Mouse (Mus musculus) lung, postnatal 4 days (tissue): ENCODE measurements around the gene E130309D02Rik.

Experiments used
- DNase-seq, 2 experiments: peaks; one replicate each; pipeline ENCODE4 v3.0.0; 2021

The E130309D02Rik gene

DNA sequence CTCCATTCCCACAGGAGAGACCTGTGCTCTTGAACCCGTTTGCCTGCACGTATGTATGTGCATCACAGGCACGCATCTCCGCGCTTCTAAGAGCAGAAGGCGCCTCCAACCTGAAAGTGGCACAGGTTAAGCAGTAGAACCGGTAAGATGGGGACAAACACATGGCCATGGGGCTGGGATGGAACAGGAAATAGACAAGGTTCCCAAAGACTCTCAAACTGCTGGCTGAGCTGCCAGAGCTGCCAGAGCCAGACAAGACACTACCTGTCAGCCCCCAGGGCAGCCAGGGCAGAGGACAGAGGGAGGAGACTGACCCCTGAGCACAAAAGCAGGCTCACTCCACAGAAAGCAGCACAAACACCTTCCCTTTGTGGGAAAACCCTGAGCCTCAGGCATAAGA is 5.2 kb downstream of the E130309D02Rik start:
- no peak for DNase-seq

DNA sequence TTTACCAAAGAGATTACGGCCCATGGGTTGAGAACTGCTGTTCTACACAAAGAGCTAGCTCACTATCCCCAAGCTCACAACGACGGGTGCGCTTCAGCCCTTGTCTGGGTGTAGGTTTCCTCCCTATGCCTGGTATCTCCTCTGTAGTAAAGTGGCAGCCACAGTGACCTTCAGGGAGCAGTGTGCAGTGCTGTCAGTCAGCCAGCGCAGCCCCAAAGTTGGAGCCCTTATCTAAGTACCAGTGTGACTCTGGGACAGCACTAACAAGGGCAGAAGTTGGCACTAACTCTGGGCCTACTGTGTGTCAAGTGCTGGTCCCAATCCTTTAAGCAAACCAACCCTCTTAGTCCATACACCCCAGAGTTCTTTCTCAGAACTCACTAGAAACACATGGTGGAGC is 6.3 kb downstream of the E130309D02Rik start:
- DNase-seq: no peak

DNA sequence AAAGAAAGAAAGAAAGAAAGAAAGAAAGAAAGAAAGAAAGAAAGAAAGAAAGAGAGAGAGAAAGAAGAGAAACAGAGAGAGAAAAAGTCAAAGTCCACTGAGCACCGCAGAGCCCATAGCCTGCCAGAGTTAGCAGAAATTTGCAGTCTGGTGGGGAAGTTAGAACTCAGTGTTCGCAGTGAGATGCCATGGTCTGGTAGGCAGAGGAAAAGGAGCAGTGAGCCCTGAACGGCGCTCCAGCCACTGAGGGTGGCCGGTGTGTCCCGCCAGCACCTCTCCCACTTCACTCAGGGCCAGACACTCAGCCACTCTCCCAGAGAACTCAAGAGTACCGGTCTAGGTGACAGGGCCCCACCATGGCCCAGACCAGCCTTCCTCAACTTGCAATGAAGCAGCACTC is 10.9 kb downstream of the E130309D02Rik start:
- no peak for DNase-seq

DNA sequence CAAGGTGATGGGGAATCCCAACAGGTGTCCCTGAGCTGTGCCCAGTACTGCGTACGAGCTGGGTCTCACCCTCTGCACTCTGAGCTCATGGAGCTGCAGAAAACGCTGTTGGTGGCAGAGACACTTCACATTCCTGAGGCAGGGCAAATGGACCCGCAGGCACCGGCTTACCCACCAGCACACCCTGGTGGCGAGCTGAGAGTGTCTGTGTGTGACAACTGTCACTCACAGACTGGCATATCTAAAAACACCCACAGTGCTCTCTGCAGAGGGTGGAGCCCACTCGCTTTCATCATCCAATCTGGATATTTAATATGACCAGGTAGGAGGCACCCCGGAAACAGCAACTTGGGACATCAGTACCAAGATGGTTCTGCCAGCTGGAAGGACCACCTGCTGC is 13.9 kb downstream of the E130309D02Rik start:
- DNase-seq: peak; percentile 29 to 40

DNA sequence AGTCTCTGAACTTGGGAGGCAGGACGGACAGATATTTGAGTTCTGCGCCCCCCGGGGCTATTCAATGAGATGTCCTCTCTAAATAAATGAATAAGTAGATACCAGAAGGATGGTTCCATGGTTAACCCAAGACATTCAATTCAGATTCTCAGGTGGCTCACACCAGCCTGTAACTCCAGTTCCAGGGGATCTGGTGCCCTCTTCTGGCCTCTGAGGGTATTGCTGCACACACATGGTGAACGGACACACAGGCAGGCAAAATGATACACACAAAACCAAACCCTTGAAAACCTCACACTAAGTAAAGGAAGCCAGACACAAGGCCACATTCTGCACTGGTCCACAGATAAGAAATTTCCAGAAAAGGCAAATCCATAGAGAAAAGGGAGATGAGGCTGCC is 15.5 kb downstream of the E130309D02Rik start:
- DNase-seq: peak in 1 of 2 experiments; percentile 64

DNA sequence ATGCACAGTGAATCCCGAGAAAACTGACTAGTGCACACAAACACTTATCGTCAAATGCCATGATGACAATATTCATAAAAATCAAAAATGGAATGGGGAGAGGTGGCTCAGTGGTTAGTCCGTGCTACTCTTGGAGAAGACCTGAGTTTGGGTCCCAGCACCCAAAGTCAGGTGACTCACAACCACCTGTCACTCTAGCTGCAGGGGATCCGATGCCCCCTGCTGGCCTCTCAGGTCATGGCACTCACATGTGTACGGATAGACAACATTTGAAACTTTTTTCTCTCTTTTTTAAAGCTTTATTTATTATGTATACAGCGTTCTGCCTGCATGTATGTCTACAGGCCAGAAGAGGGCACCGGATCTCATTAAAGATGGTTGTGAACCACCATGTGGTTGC is 16.8 kb downstream of the E130309D02Rik start:
- DNase-seq: no peak

DNA sequence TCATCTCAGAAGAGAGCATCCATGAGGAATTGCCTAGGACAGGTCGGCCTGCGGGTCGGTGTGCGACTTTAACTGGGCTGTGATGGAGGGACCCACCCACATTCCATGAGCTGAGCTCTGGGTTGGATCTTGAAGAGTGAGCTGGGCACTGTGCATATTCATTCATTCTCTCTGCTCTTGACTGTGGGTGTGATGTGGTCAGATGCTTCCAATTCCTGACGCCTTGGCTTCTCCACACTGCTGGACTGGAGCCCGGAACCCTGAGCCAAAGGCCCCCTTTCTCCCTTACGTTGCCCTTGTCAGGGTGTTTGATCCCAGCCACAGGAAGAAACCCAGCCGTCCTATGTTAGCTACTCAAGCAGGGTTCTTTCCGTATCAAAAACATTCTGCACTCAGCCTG is 17.2 kb downstream of the E130309D02Rik start:
- peak; percentile 53 to 69 for DNase-seq

DNA sequence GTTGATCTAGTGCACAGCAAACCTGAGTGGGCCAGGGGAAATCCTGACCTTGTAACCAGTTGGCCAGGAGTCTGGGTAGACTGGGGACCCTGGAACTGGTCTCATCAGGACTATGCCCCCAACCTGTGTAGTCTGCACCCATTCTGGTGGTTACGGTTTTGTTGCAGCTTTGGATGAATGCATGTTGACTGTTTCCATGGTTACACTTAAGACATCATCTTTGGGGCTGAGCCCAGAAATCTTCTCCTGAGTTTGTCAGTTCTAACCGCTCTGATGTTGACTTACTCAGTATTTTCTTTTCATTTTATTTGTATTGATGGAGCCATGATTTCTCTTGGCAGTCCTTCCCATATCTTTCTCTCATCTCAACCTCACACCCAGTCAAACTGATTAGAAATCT is 19.8 kb downstream of the E130309D02Rik start:
- no peak for DNase-seq

DNA sequence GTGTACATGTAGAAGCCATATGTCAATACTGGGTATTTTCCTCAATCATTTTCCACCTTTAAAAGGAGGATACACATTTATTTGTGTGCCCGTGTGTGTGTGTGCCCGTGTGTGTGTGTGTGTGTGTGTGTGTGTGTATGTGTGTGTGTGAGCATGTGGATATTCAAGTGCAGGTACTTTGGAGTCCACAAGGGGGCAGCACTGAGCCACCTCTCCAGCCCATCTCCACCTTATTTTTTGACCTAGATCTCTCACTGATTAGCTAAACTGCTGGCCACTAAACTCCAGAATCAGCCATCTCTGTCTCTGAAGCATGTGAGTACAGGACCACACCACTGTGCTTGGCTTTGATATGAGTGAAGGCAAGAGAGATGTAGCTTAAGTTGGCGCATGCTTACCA is 20.3 kb downstream of the E130309D02Rik start:
- no peak for DNase-seq

DNA sequence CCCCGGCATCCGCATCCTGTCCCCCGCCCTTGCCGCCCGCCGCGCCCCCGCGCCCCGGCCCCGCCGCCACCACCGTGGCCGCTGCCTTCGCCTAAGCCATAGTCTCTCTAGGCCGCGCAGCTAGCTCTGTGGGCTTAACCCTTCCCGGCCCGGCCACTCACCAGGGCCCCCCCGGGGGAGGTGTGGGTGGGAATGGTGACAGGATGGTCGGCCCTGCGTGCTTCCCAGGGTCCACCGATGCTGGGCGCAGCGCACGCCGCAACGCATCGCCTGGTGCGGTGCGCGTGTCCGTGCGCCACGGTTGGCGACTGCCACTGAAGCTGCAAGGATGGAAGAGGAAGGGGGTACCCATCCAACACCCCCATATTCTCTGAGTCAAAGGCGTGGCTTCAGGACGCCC is 21.8 kb downstream of the E130309D02Rik start, which contains the start of gene Zfp853:
Gene Zfp853, minus strand, starts transcription at position 220 of the 400 bp plus-strand sequence.
- peak; percentile 30 to 41 for DNase-seq

DNA sequence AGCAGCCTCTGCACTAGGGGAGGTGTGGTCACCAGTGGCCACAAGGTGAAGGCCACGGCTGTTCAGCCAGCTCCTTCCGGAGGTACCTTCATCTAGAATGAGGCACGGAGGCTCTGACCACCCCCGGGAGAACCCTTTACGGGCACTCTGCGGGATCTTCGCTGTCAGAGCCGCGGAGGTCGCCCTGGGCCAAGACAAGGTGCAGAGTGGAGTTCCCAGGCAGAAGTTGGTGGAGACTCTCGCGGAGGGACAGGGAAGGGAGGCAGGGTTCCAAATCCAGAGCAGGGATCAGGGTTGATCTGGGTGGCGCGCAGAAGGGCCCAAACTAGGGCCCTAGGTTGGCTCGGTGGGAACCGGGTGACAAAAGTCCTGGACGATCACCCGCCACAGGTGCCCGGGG is 22.3 kb downstream of the E130309D02Rik start:
- DNase-seq: no peak

DNA sequence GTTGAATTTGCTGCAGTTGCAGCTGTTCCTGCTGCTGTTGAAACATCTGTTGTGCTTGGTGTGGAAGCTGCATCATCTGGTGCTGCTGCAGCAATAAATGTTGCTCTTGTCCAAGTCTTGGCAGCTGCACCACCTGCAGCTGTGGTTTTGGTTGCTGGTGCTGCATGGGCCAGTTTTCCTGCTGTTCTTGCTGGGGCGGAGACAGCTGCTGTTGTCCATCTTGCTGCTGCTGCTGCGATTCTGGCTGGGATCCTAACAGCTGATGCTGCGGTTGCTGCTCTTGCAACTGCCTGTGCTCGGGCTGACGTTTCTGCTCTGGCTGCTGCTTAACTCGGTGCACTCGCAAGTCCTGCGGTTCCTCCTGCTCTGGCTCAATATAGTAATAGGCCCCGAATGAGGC is 25.9 kb downstream of the E130309D02Rik start:
- no peak for DNase-seq

DNA sequence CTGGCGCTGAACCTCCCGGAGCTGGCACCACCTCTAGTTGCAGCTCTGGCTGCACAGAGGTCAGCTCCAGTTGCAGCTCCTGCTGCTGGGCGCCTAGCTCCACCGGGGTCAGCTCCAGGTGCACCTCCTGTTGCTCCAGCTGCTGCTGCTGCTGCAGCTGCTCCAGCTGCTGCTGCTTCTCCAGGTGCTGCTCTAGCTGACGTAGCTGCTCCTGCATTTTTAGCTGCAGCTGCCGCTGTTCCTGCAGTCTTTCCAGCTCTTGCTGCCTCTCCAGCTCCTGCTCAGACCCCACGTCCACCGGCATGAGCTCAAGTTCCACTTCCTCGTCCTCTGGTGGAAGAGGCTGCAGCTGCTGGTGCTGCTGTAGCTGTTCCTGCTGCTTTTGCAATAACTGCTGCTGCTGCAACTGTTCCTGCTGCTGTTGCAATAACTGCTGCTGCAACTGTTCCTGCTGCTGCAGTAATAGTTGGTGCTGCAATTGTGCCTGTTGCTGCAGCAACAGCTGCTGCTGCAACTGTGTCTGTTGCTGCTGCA is 26.7 kb downstream of the E130309D02Rik start:
- no peak for DNase-seq

DNA sequence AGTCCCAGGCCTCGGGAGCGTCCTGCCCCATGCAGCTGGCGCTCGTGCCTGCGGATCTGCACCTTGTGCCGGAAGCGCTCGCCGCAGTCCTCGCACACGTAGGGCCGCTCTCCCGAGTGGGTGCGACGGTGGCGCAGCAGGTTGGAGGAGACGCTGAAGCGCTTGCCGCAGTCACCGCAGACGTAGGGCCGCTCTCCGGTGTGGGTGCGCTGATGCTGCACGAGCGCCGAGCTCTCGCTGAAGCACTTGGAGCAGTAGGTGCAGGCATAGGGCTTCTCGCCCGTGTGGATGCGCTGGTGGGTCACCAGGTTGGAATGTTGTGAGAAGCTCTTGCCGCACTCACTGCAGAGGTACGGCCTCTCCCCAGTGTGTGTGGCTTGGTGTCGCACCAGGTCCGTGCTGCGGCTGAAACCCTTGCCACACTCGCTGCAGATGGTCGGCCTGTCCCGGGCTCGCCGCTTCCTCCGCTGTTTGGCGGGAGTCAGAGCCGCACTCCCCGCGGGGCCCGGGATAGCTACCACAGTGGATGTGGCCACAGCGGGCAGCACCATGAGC is 27.3 kb downstream of the E130309D02Rik start:
- no peak for DNase-seq

DNA sequence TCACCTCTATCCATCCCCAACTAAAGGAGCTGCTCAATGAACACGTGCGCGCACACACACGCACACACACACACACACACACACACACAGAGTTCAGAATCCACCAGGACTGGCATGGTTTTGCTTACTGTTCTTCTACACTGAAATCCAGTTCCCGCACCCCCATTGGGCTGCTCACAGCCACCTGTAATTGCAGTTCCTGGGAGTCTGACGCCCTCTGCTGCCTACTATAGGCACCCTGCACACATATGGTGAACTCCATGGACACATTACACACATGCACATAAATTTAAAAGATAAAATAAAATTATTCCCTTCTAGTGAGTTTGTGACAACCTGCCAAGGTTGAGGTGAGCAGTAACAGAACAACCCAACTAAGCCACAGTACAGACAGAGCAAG is 30.4 kb downstream of the E130309D02Rik start:
- no peak for DNase-seq

DNA sequence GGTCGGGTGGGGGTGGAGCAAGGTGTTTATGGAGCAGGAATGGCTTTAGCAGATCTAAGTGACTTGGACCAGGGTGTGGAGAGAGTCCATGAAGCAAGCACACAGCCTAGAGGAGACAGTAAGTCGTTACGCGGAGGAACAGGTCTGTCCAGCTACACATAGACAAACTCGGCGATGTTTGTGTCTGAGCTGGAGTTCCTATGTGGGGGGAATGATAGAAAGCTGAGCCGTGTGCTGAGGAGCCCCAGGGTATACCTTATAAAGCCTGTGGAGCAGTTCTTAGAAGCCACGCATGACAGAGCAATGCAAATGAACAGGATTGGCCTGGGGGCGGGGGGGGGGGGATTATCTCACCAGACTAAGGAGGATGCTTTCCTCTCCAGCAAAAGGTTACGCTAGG is 35.9 kb downstream of the E130309D02Rik start:
- no peak for DNase-seq

DNA sequence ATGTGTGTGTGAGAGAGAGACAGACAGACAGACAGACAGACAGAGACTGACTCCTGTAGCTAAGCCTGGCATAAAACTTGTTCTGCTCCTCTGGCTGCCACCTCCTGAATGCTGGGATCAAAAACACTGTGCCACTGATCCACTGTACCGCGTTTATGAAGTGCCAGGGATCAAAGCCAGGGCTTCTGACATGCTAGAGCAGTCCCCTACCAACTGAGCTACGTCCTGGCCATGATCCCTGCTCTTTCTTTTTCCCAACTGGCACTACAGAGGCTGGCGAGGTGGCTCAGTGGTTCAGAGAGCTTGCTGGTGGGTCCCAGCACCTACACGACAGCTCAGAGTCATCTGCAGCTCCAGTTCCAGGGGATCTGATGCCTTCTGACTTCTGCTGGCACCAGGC is 39.4 kb downstream of the E130309D02Rik start:
- DNase-seq: no peak

DNA sequence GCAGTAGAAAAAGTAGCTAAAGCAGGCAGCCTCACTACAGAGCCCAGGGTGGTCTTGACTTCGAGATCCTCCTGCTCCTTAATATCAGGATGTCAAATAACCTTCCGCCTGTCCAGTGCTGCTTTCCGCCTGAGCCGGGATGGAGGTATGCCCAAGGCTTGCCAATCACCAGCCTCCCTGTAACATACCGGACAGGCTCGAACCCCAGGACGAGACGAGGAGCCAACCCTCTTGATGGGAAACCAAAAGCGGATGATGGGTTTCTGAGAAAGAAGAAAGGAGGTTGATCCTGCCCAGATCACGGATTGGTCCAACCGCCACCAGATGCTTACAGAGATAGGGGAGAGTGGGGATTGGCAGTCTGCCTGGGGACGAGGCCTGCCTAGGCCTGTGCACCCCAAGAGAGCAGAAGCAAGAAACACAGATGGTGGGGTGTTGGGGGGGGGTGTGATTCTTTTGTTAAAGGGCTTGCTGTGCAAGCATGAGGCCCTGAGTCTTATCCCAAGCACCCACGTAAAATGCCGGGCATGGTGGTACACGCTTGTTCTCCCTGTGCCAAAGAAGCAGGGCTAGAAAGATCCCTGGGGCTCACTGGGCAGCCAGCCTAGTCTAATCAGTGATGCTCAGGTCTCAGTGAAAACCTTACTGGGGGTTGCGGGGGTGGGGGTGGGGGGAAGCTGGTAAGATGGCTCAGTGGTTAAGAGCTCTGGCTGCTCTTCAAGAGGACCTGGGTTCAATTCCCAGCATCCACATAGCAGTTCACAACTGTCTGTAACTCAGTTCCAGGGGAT is 42.4 kb downstream of the E130309D02Rik start:
- no peak for DNase-seq

DNA sequence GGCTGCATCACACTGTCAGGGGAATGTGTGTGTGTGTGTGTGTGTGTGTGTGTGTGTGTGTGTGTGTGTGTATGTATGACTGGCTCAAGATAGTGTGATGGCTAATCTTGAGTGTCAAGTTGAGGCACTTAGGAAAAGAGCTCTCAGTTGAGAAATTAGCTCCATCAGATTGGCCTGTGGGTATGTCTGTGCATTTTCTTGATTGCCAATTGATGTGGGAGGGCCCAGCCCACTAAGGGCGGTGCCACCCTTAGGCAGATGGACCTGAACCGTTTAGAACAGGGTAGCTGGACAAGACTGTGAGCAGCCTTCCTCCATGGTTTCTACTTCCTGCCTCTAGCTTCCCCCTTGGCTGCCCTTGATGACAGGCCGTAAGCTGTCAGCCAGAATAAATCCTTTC is 43.1 kb downstream of the E130309D02Rik start:
- DNase-seq: no peak

DNA sequence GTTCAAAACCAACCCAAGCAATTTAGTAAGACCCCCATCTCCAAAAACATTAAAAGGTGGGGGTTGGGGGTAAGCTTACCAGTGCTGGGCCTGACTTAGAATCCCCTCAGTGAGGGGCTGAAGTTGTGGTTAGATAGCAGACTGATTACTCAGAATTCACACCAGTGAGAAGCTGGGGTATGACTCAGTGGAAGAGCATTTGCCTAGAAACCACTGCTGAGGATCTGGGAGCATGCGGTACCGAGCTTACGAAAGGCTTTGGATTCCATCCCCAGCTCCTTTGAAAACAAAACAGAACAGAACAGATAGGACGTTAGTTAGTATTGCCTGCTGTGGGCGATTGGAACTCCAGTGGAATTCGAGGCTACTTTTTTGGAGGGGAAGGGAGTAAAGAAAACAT is 43.5 kb downstream of the E130309D02Rik start:
- no peak for DNase-seq

DNA sequence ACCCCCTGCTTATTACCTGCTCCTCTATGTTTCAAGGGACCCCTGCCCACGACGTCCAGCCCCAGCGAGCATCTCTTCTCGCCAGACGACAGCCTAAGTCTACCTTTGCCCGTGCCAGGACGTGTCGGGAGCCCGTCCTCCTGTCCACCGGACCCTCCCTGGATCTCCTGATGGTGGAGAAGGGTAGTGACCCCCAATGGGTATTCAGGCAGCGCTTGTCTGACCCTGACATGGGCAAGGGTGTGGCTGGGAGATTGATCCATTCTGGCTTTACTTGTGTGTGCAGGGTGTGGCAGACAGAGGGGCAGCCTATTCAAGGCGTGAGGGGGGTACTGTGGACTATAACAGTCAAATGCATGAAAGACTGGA is 45.0 kb downstream of the E130309D02Rik start:
- DNase-seq: no peak

DNA sequence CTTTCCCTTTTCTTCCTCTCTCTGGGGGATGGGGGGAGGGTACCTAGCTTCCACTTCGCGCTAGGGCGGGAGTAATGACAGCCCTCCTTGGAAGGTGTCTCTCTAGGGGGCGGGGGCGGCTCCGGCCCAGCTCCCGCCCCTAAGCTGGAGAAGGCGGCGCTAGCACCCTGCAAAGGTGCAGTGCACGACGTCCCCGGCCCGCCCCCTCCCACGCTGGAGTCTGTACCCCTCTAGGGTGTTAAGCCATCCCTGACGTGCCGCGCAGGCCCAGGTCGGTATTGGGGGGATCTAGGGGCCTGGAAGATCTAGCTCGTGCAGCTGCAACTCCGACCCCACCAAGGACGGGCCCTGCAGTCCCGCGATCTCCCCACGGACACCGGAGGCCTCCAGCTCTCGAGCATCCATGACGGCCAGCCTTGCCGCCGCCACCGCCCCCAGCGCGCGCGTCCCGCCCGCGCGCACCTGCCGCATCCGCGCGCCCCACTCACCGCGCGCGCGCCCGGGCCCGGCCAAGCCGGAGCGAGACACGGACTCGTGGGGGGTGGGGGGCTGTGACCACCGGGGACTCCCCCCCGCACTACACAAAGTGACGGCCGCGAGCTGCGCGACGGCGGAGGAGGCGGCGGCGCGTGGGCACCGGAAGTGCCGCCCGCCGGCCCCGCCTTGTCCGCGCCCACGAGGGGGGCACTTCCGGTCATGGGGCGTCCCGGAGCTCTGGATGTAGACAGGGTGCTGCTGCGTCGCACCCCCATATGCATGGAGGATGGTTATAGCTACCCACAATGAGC is 45.6 kb downstream of the E130309D02Rik start, which contains the start of gene Zfp316:
Gene Zfp316, minus strand, starts transcription at position 660 of the 788 bp plus-strand sequence.
- peak; percentile 76 to 81 for DNase-seq

DNA sequence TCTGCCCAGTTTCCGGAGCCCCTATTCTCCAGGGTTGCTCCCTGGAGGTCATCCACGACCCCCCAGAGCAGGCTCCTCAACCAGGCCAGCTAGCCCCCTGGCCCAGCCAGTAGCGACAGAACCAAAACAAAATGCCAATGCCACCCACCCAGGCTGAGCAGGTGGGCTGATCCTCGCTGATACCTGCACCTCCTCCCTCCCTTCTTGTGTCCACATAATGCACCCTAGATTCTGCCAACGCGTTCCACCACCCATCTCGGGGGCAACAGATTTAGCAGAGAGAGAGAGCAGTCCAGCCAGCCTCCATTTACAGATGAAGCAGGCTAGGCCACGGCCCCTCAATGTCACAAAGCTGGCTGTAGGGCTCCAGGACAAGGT is 46.2 kb downstream of the E130309D02Rik start:
- no peak for DNase-seq

DNA sequence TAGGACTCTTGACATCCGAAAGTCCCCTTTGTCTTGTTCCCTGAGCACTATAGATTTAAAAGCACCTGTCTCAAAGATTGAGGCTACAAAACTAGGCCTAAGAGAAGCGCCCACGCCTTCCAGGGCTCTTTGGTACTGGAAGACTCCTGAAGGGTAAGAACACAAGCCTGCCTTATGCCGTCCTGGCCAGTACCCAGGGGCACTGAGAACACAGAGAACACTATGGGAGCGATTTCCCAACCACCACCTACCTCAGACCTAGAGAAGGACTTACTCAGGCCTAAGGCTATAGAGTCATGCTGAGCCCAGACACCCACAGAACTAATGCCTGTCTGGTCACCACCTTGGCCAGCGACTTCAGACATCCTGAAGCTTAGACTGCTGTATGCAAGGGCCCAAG is 48.4 kb downstream of the E130309D02Rik start:
- no peak for DNase-seq
